Mouse (Mus musculus) kidney, adult 11 months (tissue): ENCODE data around the gene Eef1a2.

Source experiments
- DNase-seq: peaks from one replicate; pipeline ENCODE4 v3.0.0; 2022

The Eef1a2 gene

GRCm38 (mm10) chr2:181130245-181130644, 26.6 kb downstream of the Eef1a2 start:
- no peak for DNase-seq

- no peak for DNase-seq
Measured at GRCm38 (mm10) chr2:181128963-181129362, 27.9 kb downstream of the Eef1a2 start.

- DNase-seq = no peak
Measured at GRCm38 (mm10) chr2:181127786-181128185, 29.0 kb downstream of the Eef1a2 start.

GRCm38 (mm10) chr2:181125726-181126455, 30.9 kb downstream of the Eef1a2 start:
- no peak for DNase-seq

DNA sequence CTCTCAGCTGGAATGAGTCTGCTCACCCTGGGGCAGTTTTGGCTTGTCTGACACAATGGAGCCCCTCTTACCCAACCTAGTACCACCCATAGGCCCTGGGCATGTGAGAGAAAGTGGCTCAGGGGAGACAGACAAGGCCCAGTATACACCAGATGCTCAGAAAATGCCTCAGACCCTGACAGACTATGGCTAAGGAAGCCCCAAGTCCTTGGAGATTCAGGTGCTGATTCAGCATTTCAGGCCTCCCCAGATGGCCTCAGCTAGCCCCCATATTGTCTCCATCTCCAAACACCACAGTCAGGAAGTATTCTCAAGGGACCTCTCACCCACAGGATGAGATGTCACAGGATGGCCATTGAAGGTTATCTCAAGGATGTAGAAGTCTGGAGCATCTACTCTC, 34.2 kb downstream of the Eef1a2 start:
- DNase-seq = no peak

DNA sequence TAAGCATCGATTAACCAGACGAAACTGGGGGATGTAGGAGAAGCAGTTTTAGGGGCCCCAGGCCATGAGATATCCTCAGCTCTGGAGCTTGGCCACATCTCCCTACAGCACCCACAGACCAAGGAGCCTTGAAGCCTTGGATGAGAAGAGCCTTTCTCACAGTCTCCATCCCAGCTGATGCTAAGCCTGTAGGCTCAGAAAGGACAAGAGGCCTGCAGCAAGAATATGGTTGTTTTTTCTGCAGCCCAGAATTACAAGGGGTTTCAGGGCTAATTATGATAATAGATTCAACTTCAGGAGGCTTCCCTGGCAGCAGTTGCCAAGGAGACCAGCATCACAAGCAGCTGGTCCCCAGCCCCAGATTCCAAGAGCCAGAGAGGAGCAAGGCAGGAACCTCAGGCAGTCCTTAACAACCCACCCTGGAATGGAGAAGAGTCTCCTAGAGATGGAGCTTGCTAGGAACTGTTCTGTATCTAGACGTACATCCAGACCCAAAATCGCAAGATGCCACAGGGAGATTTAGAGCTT, 35.8 kb downstream of the Eef1a2 start:
- no peak for DNase-seq

- no peak for DNase-seq
Measured at GRCm38 (mm10) chr2:181119952-181120351, 36.9 kb downstream of the Eef1a2 start.

- no peak for DNase-seq
Measured at GRCm38 (mm10) chr2:181116436-181116835, 40.4 kb downstream of the Eef1a2 start.

DNA sequence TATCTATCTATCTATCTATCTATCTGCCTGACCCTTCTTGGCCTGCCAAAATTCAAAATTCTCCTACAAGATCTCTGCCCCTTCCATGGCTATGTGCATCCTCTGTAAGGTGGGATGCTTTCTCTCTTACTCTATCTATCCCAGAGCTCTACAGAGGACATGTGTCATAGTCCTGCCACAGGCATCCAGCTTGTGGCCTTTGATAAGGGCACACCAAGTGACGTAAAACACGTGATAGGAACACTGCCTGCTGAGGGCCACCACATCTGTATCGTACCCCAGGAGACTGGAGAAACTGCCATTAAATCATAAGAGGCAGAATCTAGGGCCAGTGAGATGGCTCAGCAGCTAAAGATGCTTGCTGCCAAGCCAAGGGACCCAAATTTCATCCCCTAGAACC, 41.4 kb downstream of the Eef1a2 start:
- DNase-seq = no peak

- DNase-seq = no peak
Measured at GRCm38 (mm10) chr2:181113762-181114361, 43.0 kb downstream of the Eef1a2 start.

- no peak for DNase-seq
Measured at GRCm38 (mm10) chr2:181111665-181112064, 45.1 kb downstream of the Eef1a2 start.

GRCm38 (mm10) chr2:181104111-181104510, 52.7 kb downstream of the Eef1a2 start:
- no peak for DNase-seq

DNA sequence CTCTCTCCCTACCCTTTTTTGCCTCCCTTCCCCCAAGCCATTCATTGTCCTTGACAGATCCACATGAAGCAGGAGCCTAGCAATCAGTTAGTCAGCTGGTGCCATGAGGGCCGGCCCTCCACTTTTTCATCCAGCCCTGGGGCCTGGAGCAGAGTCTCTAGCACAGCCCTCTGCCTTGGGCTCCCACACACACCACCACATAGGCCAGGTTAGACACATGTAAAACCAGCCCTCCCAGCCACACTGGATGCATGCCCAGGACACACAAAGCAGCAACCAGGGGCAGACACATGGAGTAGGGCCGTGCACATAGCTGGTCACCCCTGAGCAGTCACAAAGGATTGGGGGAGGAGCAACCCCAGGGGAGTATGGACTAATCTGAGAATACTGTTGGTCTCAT, 54.7 kb downstream of the Eef1a2 start:
- no peak for DNase-seq

GRCm38 (mm10) chr2:181101626-181102025, 55.2 kb downstream of the Eef1a2 start:
- DNase-seq = no peak

GRCm38 (mm10) chr2:181100087-181100486, 56.7 kb downstream of the Eef1a2 start:
- no peak for DNase-seq
